Mouse (Mus musculus): ENCODE results near the gene Armt1.

DNA sequence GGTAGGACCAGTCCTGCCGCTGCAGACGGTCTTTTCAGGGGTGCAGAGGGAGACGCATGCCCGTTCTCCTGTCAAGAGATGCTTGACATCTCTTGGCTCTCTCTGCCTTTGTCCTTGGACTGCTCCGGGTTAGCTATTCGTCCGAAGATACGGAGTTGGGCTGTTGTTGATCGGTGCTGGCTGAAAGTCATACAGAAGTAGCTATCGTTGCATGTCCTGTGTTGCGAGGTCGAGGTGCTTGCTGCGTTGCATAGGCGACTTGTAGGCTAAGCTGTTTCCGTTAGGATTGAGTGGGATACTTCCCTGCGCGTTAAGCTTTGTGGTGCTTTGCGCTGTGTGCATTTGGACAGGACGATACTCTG is 43.9 kb upstream of the Armt1 start:
- TF ChIP-seq POLR2A (IDR thresholded peaks at IDR 0.05; ENCODE audit: borderline replicate concordance, extremely low read depth, insufficient read depth, insufficient read length, poor library complexity, severe bottlenecking) = no peak
- TF ChIP-seq CTCF (IDR thresholded peaks at IDR 0.05; ENCODE audit: borderline replicate concordance, extremely low read depth, insufficient read depth, insufficient read length) = no peak
